Mouse (Mus musculus): ENCODE results near the gene Akt2. TPM values are rescaled to one million over a fixed set of nuclear protein-coding genes. Genes with fewer than 3 reads are reported as not detected.

The Akt2 gene
- polyA plus RNA-seq, 1 experiment from 2014 or later = 94.2 TPM

DNA sequence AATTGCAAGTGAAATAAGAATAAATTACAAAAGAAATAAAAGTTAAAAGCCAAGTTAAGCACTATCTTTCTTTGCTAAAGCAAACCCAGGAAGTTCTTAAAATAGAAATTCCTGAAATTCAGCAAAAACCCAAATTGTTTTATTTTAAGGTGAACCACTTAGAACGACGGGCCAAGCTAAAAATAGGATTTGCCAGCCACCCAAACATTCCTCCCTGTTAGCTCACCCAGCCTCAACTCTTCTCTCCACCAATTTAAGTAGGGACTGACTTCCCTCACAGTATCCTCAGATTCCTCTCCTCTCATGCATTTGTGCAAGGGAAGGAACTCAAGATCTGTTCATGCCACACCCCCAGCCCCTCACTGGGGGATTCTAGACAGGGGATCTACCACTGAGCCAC lies 91.9 kb downstream of the Akt2 start:
- Histone ChIP-seq H3K4me2 (replicated peaks) (no peak overlapping the region), H3K27me3 (no peaks in the 10 kb centered on the region), H3K9ac (replicated peaks) (no peak overlapping the region), H3K9me3 (no peaks in the 10 kb centered on the region), H3K4me3 (no peak overlapping the region), H3K27ac (replicated peaks) (no peak overlapping the region), H3K4me1 (peaks cover 2% of the 10 kb centered on the region), H3K36me3 (no peaks in the 10 kb centered on the region)
- no peak for ATAC-seq (replicated peaks)
- WGBS = 81% methylated on average over 2 of the region's 2 CpGs

DNA sequence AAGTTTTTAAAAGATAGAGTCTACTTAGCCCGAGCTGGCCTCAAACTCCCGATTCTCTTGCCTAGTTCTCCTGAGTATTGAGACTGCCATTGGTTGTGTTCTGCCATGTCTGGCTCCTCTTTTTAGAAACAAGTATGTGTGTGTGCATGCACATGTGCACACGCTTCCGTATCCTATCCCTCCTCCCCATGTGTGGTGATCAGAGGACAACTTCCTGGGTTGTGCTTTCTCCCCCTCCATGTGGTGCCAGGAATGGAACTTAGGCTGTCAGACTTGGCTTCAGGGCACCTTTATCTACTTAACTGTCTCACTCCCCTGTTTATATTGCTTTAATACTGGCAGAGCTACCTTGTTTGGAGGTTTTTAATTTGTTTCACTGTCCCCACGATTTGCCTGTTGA lies 93.9 kb downstream of the Akt2 start:
- Histone ChIP-seq H3K27ac (replicated peaks) (no peak overlapping the region), H3K27me3 (no peaks in the 10 kb centered on the region), H3K36me3 (no peaks in the 10 kb centered on the region), H3K4me3 (peak overlapping the region; percentile 28), H3K4me1 (peaks cover 13% of the 10 kb centered on the region), H3K4me2 (replicated peaks) (peak overlapping the region; percentile 43), H3K9ac (replicated peaks) (0 out of 2 replicates have a peak overlapping the region, but pooled peaks have one; percentile 20), H3K9me3 (no peaks in the 10 kb centered on the region)
- 37% methylated on average over 5 of the region's 5 CpGs for WGBS
- ATAC-seq (replicated peaks) = no peak

DNA sequence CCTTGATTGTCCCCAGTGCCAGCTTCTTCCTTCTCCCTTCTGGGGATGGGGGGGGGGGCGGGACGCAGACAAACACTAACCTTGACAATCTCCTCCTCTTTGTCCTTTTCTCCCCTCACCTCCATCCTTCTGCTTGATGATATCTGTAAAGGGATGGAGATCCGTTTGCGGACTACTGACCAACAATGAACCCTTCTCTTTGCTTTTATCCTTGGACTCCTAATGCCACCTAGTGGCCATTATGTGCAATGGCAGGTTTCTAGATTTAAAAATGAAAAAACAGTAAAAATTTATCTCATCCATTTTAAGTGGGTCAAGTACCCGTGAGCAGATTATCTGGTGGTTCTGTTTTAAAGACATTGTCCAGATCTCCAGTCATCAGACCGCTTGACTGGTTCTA lies 94.3 kb downstream of the Akt2 start:
- 0% methylated on average over 6 of the region's 6 CpGs for WGBS
- Histone ChIP-seq H3K36me3 (no peaks in the 10 kb centered on the region), H3K27me3 (no peaks in the 10 kb centered on the region), H3K4me1 (peaks cover 16% of the 10 kb centered on the region), H3K9me3 (no peaks in the 10 kb centered on the region), H3K9ac (replicated peaks) (0 out of 2 replicates have a peak overlapping the region, but pooled peaks have one; percentile 20), H3K4me3 (peak overlapping the region; percentile 28), H3K4me2 (replicated peaks) (peak overlapping the region; percentile 43), H3K27ac (replicated peaks) (no peak overlapping the region)
- ATAC-seq (replicated peaks) = no peak

DNA sequence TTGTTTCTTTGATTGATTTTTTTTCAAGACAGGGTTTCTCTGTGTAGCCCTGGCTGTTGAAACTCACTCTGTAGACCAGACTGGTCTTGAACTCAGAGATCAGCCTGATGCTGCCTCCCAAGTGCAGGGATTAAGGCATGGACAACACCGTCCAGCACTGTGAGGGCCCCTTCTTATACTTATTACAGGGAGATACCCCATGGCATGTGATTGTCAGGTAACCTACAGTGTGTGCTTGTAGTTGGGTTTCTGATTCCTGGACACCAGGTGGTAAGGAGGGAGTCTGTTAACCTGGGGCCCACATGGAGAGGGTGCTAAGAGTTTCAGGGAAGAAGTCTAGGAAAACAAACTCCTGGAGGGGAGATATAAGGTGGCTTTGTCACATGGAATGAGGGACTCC lies 95.7 kb downstream of the Akt2 start:
- Histone ChIP-seq H3K4me2 (replicated peaks) (no peak overlapping the region), H3K36me3 (no peaks in the 10 kb centered on the region), H3K9me3 (no peaks in the 10 kb centered on the region), H3K4me3 (no peak overlapping the region), H3K27me3 (no peaks in the 10 kb centered on the region), H3K4me1 (peaks cover 16% of the 10 kb centered on the region), H3K27ac (replicated peaks) (no peak overlapping the region), H3K9ac (replicated peaks) (no peak overlapping the region)
- ATAC-seq (replicated peaks) = no peak
- WGBS = 79% methylated on average over 1 of the region's 1 CpGs

DNA sequence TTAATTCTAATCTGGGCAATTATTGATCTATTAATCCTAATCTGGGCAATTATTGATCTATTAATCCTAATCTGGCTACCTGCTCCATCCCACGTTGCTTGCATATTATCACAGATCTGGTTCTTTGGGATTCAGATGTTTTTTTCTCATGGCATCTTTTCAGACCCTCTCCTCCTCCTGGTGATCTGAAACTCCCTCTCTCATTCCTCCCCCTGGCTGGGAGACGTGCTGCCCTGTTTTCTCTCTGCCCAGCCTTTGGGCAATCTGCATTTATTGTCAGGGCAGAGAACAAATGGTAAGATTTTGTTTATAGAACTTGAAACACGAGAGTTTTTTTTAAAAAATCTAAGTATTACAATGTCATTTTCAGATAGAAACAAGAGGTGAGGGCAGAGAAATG lies 96.5 kb downstream of the Akt2 start:
- peak overlapping the region; percentile 62; the same call in 1 of the 2 replicates for H3K4me2 ChIP-seq (replicated peaks)

DNA sequence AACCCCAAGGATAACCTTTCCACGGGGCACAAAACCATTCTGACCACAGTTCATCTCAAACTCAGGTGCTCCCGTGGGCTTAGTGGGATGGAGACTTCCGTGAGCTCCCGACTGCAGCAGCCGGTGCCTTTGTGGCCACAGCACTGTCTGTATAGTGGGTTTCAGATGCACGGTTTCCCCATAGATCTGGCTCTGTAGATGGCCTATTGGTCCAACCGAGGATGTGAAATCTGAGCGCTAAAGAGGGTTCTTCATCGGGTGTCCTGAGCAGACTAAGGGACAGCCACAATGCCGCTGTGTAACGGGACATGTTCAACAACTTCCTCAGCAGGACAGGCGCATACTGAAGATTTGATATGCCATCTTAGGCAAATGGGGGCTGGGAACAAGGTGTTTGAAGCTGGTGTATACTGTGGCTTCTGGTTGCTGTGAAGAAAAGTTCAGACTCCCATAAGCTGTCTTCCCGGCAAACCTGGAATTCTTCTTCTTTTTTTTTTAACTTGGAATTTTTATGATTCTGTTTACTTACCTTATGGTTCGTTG lies 97.0 kb downstream of the Akt2 start:
- Histone ChIP-seq H3K4me3 (peak overlapping the region; percentile 50), H3K36me3 (no peaks in the 10 kb centered on the region), H3K9me3 (no peaks in the 10 kb centered on the region), H3K27me3 (no peaks in the 10 kb centered on the region), H3K4me1 (peaks cover 16% of the 10 kb centered on the region), H3K4me2 (replicated peaks) (peak overlapping the region; percentile 62), H3K27ac (replicated peaks) (peak overlapping the region; percentile 89), H3K9ac (replicated peaks) (peak overlapping the region; percentile 60)
- no peak for ATAC-seq (replicated peaks)
- 40% methylated on average over 14 of the region's 14 CpGs for WGBS

More for the DNA sequence above, 96.5 kb downstream of the Akt2 start:
- no peaks in the 10 kb centered on the region for H3K27me3 ChIP-seq
- H3K27ac ChIP-seq (replicated peaks) = peak overlapping the region; percentile 89; the same call in 1 of the 2 replicates
- H3K4me3 ChIP-seq = peak overlapping the region; percentile 50; the same call in 1 of the 2 replicates
- H3K4me1 ChIP-seq = peaks cover 16% of the 10 kb centered on the region
- peak overlapping the region; percentile 60 for H3K9ac ChIP-seq (replicated peaks)
- H3K36me3 ChIP-seq = no peaks in the 10 kb centered on the region
- no peak for ATAC-seq (replicated peaks)
- WGBS = 75% methylated on average over 3 of the region's 3 CpGs
- no peaks in the 10 kb centered on the region for H3K9me3 ChIP-seq

DNA sequence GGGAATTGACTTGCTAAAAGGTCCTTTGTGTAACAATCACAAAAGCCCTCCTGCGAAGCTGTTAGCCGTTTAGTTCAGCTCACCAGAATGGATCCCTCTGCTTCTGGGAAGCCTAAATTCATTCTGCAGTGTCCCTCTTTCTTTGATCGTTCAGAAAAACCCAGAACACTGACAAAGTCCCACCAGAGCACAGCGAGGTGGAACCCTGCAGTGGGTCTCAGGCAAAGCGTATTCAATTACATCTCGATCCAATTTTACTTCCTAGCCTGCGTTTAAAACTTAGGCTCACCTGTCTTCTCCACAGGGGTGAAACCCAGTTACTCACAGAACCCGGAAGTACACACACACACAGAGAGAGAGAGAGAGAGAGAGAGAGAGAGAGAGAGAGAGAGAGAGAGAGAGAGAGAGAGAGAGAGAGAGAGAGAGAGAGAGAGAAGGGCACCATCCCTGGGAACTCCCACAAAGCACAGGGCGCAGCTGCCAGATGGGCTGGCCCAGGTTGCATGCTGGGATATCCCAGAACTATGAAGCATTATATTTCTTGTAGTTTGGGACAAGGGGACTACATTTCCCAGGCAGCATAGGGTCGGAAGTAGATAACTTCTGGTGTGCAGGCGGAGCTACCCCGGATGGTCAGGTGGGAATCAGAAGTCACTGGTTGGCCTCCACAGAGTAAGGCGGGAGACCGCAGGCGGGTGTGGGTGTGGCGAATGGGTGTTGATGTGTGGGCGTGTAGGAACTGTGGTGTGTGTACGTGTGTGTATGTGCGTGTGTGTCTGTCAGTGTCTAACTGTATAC lies 97.7 kb downstream of the Akt2 start, which contains the start of gene Zfp607b:
Gene Zfp607b, plus strand, starts transcription at position 526 of the 798 bp plus-strand sequence.
- peak; percentile 98 for ATAC-seq (replicated peaks)
- WGBS = under 1% methylated on average over 19 of the region's 19 CpGs
- no peaks in the 10 kb centered on the region for H3K36me3 ChIP-seq
- peak within 1 kb of the TSS; percentile 60 for H3K9ac ChIP-seq (replicated peaks)
- H3K4me1 ChIP-seq = peaks cover 16% of the 10 kb centered on the region
- no peaks in the 10 kb centered on the region for H3K9me3 ChIP-seq
- peak within 1 kb of the TSS; percentile 50 for H3K4me3 ChIP-seq
- H3K27ac ChIP-seq (replicated peaks) = peak within 1 kb of the TSS; percentile 89
- no peaks in the 10 kb centered on the region for H3K27me3 ChIP-seq
- H3K4me2 ChIP-seq (replicated peaks) = peak within 1 kb of the TSS; percentile 62

Other genes starting within 250 kb of the Akt2 start
- gene Shkbp1, start 235.5 kb upstream of the Akt2 start, polyA plus RNA-seq (2015; fragmentation: Nextera tagmentation; extraction: Ambion mirVana) = 90.2 and 91.5 TPM in 2 replicates
- gene Gm20479, start 234.1 kb upstream of the Akt2 start, polyA plus RNA-seq (2015; fragmentation: Nextera tagmentation; extraction: Ambion mirVana) = 0.46 TPM in 1 of 2 replicates, not detected in the other
- gene Sptbn4, start 143.9 kb upstream of the Akt2 start, polyA plus RNA-seq (2015; fragmentation: Nextera tagmentation; extraction: Ambion mirVana) = 2.0 and 2.2 TPM in 2 replicates
- 15.8 and 17.1 TPM in 2 replicates for gene Blvrb, start 143.6 kb upstream of the Akt2 start, polyA plus RNA-seq (2015; fragmentation: Nextera tagmentation; extraction: Ambion mirVana)
- gene Sertad3, start 117.8 kb upstream of the Akt2 start, polyA plus RNA-seq (2015; fragmentation: Nextera tagmentation; extraction: Ambion mirVana) = 13.8 and 14.3 TPM in 2 replicates
- gene Sertad1, start 104.6 kb upstream of the Akt2 start, polyA plus RNA-seq (2015; fragmentation: Nextera tagmentation; extraction: Ambion mirVana) = 6.4 and 8.3 TPM in 2 replicates
- 1.1 and 1.3 TPM in 2 replicates for gene Prx, start 92.2 kb upstream of the Akt2 start, polyA plus RNA-seq (2015; fragmentation: Nextera tagmentation; extraction: Ambion mirVana)
- 0.42 and 0.43 TPM in 2 replicates for gene Hipk4, start 68.3 kb upstream of the Akt2 start, polyA plus RNA-seq (2015; fragmentation: Nextera tagmentation; extraction: Ambion mirVana)
- gene Pld3, start 38.3 kb upstream of the Akt2 start, polyA plus RNA-seq (2015; fragmentation: Nextera tagmentation; extraction: Ambion mirVana) = 95.7 and 106 TPM in 2 replicates
- gene 2310022A10Rik, start 38.3 kb upstream of the Akt2 start, polyA plus RNA-seq (2015; fragmentation: Nextera tagmentation; extraction: Ambion mirVana) = 36.9 and 38.9 TPM in 2 replicates
- 64.1 and 66.2 TPM in 2 replicates for gene Ttc9b, start 62.4 kb downstream of the Akt2 start, polyA plus RNA-seq (2015; fragmentation: Nextera tagmentation; extraction: Ambion mirVana)
- gene Map3k10, start 83.0 kb downstream of the Akt2 start, polyA plus RNA-seq (2015; fragmentation: Nextera tagmentation; extraction: Ambion mirVana) = 15.1 and 16.9 TPM in 2 replicates
- 11.5 and 14.2 TPM in 2 replicates for gene Zfp607b, start 97.8 kb downstream of the Akt2 start, polyA plus RNA-seq (2015; fragmentation: Nextera tagmentation; extraction: Ambion mirVana)
- gene Zfp60, start 139.8 kb downstream of the Akt2 start, polyA plus RNA-seq (2015; fragmentation: Nextera tagmentation; extraction: Ambion mirVana) = 126 and 128 TPM in 2 replicates
- gene Zfp626, start 215.6 kb downstream of the Akt2 start, polyA plus RNA-seq (2015; fragmentation: Nextera tagmentation; extraction: Ambion mirVana) = 2.8 and 3.0 TPM in 2 replicates
- 12.0 and 12.7 TPM in 2 replicates for gene Zfp59, start 247.1 kb downstream of the Akt2 start, polyA plus RNA-seq (2015; fragmentation: Nextera tagmentation; extraction: Ambion mirVana)

Measured in forebrain, embryonic 15.5 days (tissue).